Mouse (Mus musculus): ENCODE results near the gene Krt23. TPM values are rescaled to one million over a fixed set of nuclear protein-coding genes. Genes with fewer than 3 reads are reported as not detected.
A peak's percentile ranks its signal among the peaks of the same experiment; 100 is the strongest.

Krt23 gene
- polyA plus RNA-seq, 1 experiment, result not detected

DNA sequence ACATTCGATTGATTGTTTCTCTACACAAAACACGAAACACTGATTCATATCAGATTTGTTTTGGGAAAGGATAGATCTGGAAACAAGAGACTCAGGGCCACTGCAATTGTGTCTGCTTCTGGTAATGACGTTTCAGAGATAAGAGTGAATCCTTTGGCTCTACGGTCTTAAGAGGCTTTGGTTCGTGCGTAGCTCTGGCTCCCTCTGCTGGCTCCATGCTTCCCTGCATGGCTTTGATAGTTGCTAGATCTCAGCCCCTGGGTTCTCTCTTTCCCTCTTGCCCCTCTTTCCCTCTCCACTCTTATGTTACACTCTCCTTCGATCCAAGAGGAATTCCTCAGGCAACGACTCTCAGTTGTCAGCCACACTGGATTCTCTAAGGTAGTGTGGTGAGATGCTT is 29.8 kb downstream of the Krt23 start:
- 11% methylated on average over 8 of the region's 8 CpGs for WGBS
- Histone ChIP-seq H3K4me3 (ENCODE audit: insufficient read depth, low read depth, low read length) (no peak overlapping the region), H3K4me1 (ENCODE audit: control insufficient read depth, insufficient read depth, low read length) (no peaks in the 10 kb centered on the region), H3K27ac (ENCODE audit: insufficient read depth, low read depth, low read length) (no peak overlapping the region)
- TF ChIP-seq POLR2A (IDR thresholded peaks at IDR 0.05; ENCODE audit: insufficient read depth, low read depth, low read length), result no peak
- TF ChIP-seq CTCF (IDR thresholded peaks at IDR 0.05; ENCODE audit: insufficient read depth, low read depth, low read length), result peak; percentile 63

DNA sequence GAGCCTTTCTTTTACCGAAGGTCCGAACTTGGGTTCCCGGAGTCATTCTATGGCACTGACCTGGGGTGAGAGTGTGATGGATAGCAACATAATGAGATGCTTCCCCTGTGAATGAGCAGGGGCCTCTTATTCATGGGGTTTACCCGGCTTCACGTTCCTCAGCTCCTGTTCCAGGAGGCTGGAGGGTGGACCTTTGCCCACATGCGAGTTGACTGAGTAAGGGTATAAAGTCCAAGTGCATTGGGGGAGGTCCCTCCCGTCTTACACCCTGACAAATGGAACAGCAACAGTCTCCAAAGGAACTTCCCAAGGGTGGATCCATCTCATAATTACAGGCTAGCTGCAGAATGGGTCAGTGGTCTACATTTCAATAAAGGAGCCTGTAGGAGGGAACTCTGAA is 31.2 kb downstream of the Krt23 start:
- TF ChIP-seq CTCF (IDR thresholded peaks at IDR 0.05; ENCODE audit: insufficient read depth, low read depth, low read length) (no peak), POLR2A (IDR thresholded peaks at IDR 0.05; ENCODE audit: insufficient read depth, low read depth, low read length) (no peak)
- WGBS, result 77% methylated on average over 7 of the region's 7 CpGs
- Histone ChIP-seq H3K27ac (ENCODE audit: insufficient read depth, low read depth, low read length) (no peak overlapping the region), H3K4me3 (ENCODE audit: insufficient read depth, low read depth, low read length) (no peak overlapping the region), H3K4me1 (ENCODE audit: control insufficient read depth, insufficient read depth, low read length) (no peaks in the 10 kb centered on the region)

DNA sequence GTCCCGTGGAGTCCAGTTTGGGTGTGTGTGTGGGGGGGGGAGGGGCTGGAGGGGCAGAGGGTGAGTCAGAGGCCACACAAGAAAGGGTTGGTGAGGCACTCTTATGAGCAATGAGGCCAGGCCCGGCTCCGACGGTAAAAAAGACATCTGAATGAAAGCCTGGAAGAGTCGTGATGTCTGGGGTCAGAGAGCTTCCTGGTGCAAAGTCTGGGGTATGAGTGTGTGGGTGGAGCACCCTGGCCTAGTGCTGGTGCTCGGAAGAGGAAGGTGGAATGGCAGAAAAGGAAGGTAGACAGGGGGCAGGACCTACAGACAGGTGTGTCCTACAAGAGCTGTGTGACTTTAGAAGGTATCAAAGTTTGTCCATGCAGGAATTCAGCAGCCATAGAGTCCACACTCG is 34.0 kb downstream of the Krt23 start:
- no peak overlapping the region for H3K4me3 ChIP-seq (ENCODE audit: insufficient read depth, low read depth, low read length)
- TF ChIP-seq CTCF (IDR thresholded peaks at IDR 0.05; ENCODE audit: insufficient read depth, low read depth, low read length) (no peak), POLR2A (IDR thresholded peaks at IDR 0.05; ENCODE audit: insufficient read depth, low read depth, low read length) (no peak)
- H3K4me1 ChIP-seq (ENCODE audit: control insufficient read depth, insufficient read depth, low read length), result no peaks in the 10 kb centered on the region
- WGBS, result 76% methylated on average over 7 of the region's 7 CpGs
- H3K27ac ChIP-seq (ENCODE audit: insufficient read depth, low read depth, low read length), result no peak overlapping the region

DNA sequence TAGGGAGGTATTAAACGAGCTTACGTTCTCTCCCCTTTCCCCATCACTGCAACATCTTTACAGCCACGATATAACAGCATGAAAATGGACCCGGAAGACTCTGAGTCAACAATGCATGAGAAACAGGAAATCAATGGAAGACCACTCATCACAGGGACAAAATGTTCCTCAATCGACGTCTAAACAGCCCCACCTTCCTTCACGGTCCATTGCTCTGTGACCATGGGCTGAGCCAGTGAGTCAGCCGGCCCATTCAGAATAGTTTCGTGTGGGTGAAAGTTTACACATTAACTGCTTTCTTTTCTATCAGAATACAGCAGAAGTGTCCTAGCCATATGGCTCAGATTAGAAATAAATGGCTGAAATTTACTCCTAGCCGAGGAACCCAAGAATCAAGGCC is 38.2 kb downstream of the Krt23 start:
- Histone ChIP-seq H3K4me1 (ENCODE audit: control insufficient read depth, insufficient read depth, low read length) (no peaks in the 10 kb centered on the region), H3K4me3 (ENCODE audit: insufficient read depth, low read depth, low read length) (no peak overlapping the region), H3K27ac (ENCODE audit: insufficient read depth, low read depth, low read length) (no peak overlapping the region)
- WGBS, result 60% methylated on average over 10 of the region's 10 CpGs
- TF ChIP-seq CTCF (IDR thresholded peaks at IDR 0.05; ENCODE audit: insufficient read depth, low read depth, low read length) (no peak), POLR2A (IDR thresholded peaks at IDR 0.05; ENCODE audit: insufficient read depth, low read depth, low read length) (no peak)

DNA sequence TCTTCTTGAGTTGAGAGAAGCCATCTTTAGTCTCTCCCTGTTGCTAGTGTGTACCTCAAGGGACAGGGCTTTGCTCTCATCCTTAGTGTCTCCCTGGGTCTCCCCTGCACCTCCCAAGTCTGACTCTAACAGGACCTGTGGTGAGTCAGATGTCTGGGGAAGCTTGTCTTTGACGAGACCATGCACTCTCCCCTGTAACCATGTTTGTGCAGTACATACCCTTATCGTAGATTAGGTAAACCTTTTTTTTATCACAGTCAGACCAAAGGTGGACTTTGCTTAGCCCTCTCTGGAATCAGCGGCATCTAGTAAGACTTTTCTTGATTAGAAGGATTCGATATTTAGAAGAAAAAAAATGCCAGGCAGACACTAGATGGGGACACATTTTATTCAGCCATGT is 38.9 kb downstream of the Krt23 start:
- 91% methylated on average over 4 of the region's 4 CpGs for WGBS
- no peaks in the 10 kb centered on the region for H3K4me1 ChIP-seq (ENCODE audit: control insufficient read depth, insufficient read depth, low read length)
- TF ChIP-seq CTCF (IDR thresholded peaks at IDR 0.05; ENCODE audit: insufficient read depth, low read depth, low read length) (no peak), POLR2A (IDR thresholded peaks at IDR 0.05; ENCODE audit: insufficient read depth, low read depth, low read length) (no peak)
- H3K4me3 ChIP-seq (ENCODE audit: insufficient read depth, low read depth, low read length), result no peak overlapping the region
- H3K27ac ChIP-seq (ENCODE audit: insufficient read depth, low read depth, low read length), result no peak overlapping the region

DNA sequence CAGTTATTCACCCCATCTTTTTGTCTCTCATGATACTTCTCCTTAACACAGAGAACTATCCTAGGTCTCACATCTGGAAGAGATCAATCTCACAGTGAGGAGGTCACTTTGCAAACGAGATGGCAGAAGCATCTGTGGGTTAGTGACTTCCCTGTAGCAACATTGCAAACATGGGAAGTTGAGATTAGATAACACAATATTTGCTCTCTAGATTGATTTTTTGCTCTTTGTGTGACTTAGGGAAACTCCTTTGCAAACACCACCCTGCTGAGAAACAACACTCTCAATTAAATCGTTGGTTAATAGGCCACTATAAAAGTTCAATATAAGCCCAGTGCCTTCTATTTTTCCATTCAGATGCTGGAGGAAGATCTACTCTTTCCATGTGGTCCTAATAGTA is 44.2 kb downstream of the Krt23 start:
- TF ChIP-seq POLR2A (IDR thresholded peaks at IDR 0.05; ENCODE audit: insufficient read depth, low read depth, low read length), result no peak
- no peak for TF ChIP-seq CTCF (IDR thresholded peaks at IDR 0.05; ENCODE audit: insufficient read depth, low read depth, low read length)
- no peak overlapping the region for H3K27ac ChIP-seq (ENCODE audit: insufficient read depth, low read depth, low read length)
- 59% methylated on average over 2 of the region's 2 CpGs for WGBS
- no peak overlapping the region for H3K4me3 ChIP-seq (ENCODE audit: insufficient read depth, low read depth, low read length)
- no peaks in the 10 kb centered on the region for H3K4me1 ChIP-seq (ENCODE audit: control insufficient read depth, insufficient read depth, low read length)

DNA sequence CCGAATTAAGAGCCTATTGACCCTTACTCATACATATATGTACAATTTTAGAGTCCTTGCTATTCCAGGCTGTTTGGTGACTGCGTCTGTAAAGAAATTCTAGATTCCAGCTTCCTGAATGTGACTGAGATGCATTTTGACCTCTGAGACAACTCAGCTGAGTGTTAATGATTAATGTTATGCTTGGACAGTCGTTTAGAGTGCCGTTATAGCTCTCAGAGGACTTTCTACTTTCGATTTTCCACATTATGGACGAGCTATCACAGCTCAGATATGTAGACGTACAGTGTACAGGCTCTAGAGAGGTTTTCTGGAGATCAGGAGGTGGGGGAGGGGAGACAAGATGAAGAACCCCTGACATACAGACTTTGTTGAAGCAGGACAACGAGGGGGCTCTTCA is 51.7 kb downstream of the Krt23 start:
- Histone ChIP-seq H3K27ac (ENCODE audit: insufficient read depth, low read depth, low read length) (no peak overlapping the region), H3K4me3 (ENCODE audit: insufficient read depth, low read depth, low read length) (no peak overlapping the region), H3K4me1 (ENCODE audit: control insufficient read depth, insufficient read depth, low read length) (peaks cover 12% of the 10 kb centered on the region)
- WGBS, result 76% methylated on average over 8 of the region's 8 CpGs
- TF ChIP-seq CTCF (IDR thresholded peaks at IDR 0.05; ENCODE audit: insufficient read depth, low read depth, low read length) (no peak), POLR2A (IDR thresholded peaks at IDR 0.05; ENCODE audit: insufficient read depth, low read depth, low read length) (no peak)

DNA sequence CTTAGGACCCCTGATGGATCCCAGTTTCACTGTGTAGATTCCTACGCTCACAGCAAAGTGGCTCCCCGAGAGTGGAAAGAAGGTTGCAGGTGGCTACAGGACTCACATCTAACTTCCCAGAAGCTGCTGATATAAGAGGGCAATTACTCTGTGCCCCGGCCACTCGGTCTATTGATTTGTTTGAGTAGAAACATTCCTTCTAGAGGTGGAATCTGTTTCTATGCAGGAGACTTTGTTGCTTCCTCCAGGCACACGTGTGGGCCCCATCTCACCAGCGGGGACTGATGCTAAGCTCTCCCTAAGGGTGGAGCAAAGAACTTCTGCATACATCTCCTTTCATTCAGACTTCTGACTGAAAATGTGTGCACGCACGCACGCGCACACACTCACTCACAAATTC is 53.5 kb downstream of the Krt23 start:
- no peak overlapping the region for H3K4me3 ChIP-seq (ENCODE audit: insufficient read depth, low read depth, low read length)
- no peak overlapping the region for H3K27ac ChIP-seq (ENCODE audit: insufficient read depth, low read depth, low read length)
- WGBS, result 76% methylated on average over 10 of the region's 10 CpGs
- TF ChIP-seq CTCF (IDR thresholded peaks at IDR 0.05; ENCODE audit: insufficient read depth, low read depth, low read length) (no peak), POLR2A (IDR thresholded peaks at IDR 0.05; ENCODE audit: insufficient read depth, low read depth, low read length) (no peak)
- peaks cover 12% of the 10 kb centered on the region for H3K4me1 ChIP-seq (ENCODE audit: control insufficient read depth, insufficient read depth, low read length)

DNA sequence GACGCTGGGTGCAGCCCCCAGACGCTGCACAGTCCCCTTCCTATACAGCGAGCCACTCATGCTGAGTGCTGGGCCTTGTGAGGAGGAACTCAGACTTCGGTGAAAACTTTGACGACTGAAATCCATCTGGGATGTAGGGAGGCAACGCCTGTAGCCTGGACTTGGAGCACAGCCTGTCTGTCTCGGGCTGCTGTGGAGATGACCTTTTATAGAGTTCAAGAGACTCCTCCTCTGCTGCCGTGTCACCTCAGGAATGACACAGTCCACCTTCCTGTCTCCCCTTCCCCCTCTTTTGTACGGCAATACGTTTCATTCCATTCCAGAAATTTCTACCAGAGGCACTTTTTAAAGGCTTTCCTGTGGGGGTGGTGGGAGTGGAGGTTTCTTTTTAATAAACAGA is 55.0 kb downstream of the Krt23 start, which contains the start of gene Krt20:
Gene Krt20, minus strand, starts transcription at position 179 of the 400 bp plus-strand sequence.
- WGBS, result 60% methylated on average over 10 of the region's 10 CpGs
- Histone ChIP-seq H3K27ac (ENCODE audit: insufficient read depth, low read depth, low read length) (no peak within 1 kb of the TSS), H3K4me3 (ENCODE audit: insufficient read depth, low read depth, low read length) (no peak within 1 kb of the TSS), H3K4me1 (ENCODE audit: control insufficient read depth, insufficient read depth, low read length) (peaks cover 12% of the 10 kb centered on the region)
- TF ChIP-seq POLR2A (IDR thresholded peaks at IDR 0.05; ENCODE audit: insufficient read depth, low read depth, low read length) (no peak), CTCF (IDR thresholded peaks at IDR 0.05; ENCODE audit: insufficient read depth, low read depth, low read length) (no peak)

DNA sequence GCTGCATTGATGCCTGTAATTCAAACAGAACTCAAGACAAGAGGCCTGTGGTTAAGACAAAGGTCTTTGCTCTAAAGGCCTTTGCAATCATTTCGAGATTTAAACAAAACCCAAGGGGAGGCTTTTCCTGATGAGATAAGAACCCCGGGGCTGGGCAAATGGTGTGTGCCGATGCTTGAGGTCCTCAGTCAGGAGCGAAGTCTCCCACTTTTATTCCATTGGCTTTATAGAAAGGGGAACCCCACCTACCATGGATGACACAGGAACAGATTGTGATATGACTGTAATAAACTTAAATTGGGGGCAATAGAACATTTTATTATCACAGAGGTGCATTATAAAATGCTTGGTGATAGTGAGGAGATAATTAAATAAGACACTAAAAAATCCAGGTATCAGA is 56.3 kb downstream of the Krt23 start:
- no peak for TF ChIP-seq CTCF (IDR thresholded peaks at IDR 0.05; ENCODE audit: insufficient read depth, low read depth, low read length)
- no peak for TF ChIP-seq POLR2A (IDR thresholded peaks at IDR 0.05; ENCODE audit: insufficient read depth, low read depth, low read length)
- Histone ChIP-seq H3K4me1 (ENCODE audit: control insufficient read depth, insufficient read depth, low read length) (peaks cover 12% of the 10 kb centered on the region), H3K4me3 (ENCODE audit: insufficient read depth, low read depth, low read length) (no peak overlapping the region), H3K27ac (ENCODE audit: insufficient read depth, low read depth, low read length) (no peak overlapping the region)
- WGBS, result 59% methylated on average over 4 of the region's 4 CpGs

All from olfactory bulb, adult 2 months (tissue).